Mouse (Mus musculus) urinary bladder, postnatal 14 days (tissue): Measurements from ENCODE around the gene Atrip.

ENCODE experiments used
- DNase-seq: peaks from one replicate; pipeline ENCODE4 v3.0.0; 2021; ENCODE audit warnings: low spot score

Gene Atrip

DNA sequence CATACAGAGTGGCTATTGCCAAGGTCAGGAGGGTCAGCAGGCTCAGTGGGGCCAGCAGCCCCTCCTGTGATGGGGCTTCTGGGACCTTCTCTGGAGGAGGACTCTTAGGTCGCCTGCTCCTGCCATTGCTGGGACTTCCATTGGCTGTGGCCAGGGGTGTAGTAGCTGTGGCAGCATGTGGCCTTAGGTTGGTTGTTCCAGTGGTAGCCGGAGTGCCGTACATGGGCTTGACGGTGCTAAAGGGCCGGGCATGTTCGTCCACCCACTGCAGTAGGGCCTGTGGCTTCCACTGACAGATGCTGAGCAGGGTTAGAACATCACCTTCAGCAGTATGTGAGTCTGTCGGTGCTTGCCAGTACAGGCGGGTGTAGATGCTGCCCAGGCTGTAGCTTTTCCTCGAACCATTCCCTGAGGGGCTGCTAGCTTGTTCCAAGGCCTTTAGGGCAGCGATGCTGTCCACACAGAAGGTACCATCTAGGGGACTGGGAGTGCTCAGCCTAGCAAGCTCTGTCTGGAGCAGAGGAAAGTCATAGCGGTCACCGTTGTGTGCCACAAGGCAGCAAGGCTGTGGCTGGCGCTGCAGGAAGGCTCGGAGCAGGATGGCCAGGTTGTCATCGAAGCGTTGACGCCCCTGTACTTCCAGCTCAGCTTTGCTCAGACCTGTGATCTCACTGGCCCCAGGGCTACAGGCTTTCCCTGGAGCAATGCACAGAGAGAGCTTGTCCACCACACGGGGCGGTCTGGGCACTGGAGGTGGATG lies 15.7 kb downstream of the Atrip start:
- DNase-seq, result no peak

DNA sequence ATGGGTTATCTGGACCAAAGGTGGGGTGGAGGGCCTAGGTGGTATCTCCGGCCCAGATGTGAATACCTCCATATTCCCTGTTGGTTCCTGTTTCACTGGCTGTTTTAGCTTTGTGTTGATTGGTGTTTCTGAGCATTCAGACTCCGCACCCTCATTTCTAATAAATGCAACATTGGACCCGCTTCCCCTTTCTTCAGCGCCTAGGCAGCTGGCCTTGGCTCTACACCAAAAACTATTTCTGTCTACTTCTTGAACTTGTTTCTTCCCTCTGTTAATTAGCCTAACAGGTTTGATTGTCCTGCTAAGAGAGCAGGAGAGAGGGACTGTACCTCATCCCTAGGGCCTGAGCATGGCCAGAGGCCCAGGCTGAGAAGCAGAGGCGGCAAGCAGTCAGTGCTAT lies 16.4 kb downstream of the Atrip start:
- DNase-seq, result no peak

DNA sequence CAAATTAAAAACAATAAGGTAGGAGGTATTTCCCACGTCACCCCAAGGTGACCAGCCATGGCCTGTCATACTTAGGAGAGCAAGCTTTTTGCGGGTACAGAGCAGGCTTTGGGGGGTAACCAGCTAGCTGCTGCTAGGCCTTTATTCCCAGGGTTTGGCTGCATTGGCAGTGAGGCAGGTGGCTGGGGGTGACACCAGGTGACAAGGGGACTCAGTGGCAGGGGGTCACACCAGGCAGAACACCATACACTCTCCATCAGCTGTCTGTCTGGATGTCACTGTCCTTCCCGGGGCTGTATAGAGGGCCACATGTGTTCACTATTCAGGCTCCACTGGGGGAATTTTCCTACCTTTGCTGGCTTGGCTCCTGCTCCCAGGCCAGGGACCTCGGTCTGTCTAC lies 17.0 kb downstream of the Atrip start:
- no peak for DNase-seq

DNA sequence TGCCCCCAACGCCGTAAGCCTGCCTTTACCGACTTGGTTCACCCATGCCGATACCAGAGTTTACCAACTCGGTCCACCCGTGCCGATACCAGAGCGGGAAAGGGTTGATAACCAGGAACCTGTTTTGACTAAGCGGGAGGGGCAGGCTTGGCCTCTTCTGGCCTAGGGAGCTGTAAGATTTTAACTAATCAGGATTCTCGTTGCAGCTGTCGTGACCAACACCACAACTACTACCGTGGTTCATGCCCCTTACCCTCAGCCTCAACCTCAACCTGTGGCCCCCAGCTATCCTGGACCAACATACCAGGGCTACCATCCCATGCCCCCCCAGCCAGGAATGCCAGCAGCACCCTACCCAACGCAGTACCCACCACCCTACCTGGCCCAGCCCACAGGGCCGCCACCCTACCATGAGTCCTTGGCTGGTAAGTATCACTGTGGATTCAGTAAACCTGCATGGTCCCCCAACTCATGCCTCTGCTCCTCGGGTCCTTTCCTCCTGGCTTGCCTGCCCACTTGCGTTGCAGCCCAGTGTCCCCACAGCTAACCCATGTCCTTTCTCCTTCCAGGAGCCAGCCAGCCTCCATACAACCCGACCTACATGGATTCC lies 17.7 kb downstream of the Atrip start:
- DNase-seq, result no peak

DNA sequence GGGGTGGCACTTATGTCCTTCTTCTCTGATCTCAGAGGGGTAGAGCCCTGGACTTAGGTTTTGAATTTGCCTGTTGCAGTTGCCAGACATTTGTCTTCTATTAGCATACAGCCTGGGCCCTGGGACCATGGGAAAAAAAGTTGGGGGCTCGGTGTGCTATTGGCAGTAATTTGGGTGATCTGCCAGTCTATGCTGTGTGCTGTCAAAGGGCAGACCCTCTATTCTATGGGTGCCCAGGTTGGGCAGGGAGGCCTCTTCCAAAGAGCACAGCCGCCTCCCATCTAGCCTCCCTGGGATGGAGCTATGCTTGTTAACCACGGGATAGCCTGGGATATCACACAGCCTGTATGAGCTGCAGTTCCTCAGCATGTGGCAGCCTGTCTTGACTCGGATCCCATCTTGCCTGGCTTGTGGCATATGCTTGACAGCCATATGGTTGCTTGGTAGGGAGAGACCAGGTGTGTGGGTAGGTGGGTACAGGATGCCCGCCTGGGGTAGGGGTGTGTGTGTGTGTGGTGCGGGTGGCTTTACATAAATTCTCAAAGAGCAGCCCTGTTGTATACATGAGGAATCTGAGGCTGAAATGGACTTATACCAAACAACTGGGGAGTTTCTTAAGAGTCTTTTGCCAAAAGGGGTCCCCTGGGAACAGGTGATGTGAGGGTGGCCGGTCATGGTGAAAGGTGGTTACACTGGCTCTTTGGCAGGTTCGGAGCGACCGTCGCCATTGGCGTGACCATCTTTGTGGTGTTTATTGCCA lies 18.5 kb downstream of the Atrip start:
- DNase-seq, result no peak

DNA sequence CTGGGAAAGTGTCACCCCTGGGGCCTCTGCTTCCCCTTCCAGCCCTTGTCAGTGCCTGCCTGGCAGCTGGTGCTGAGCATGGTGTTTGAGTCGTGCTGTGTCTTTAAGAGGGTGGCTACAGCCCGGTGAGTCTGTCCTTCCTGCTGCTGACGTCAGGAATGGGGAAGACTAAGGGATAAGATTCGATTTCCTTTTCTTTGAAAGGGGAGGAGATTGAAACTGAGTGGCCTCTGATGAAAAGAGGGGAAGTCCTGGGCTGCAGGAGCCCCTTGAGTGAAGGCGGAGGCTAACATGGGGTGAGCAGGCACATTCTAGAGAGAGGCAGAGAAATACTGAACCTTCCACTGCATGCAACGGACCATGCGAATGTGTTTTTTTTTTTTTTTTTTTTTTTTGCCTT lies 19.2 kb downstream of the Atrip start:
- peak; percentile 70 for DNase-seq

DNA sequence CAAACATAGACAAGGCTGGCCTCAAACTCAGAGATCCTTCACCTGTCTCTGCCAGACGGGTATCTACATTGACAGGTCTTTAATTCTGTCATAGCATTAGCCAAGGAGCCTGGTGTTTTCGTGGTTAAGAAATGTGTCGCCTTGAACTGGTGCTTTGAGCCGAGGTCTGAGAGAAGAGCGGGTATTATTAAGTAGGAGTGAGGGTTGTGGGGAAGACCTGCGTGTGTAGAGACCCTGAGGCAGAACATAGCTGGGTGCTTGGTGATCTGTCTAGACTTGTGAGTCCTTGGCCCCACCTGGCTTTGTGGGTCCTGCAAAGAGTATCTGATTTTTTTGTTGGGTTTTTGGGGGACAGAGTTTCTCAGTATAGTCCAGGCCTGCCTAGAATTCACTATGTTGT lies 20.1 kb downstream of the Atrip start:
- DNase-seq, result no peak

DNA sequence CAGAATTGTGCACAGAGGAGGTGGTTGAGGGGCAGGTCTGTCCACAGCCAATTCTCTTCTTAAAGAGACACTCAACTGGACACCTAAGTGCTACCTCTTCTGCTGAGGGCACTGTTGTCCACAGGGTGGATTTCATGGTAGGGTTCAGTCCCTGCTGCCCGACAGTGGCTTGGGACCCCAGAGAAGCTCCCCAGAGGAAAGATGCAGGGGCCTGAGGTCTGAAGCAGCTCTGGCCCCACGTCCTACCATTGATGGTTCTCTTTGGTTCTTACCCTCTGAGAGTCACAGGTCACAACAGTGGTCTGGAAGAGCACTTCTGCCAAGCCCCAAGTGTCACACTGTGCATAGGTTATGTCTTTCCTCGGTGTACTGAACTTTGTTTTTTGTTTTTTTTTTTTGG lies 20.6 kb downstream of the Atrip start:
- DNase-seq, result no peak

DNA sequence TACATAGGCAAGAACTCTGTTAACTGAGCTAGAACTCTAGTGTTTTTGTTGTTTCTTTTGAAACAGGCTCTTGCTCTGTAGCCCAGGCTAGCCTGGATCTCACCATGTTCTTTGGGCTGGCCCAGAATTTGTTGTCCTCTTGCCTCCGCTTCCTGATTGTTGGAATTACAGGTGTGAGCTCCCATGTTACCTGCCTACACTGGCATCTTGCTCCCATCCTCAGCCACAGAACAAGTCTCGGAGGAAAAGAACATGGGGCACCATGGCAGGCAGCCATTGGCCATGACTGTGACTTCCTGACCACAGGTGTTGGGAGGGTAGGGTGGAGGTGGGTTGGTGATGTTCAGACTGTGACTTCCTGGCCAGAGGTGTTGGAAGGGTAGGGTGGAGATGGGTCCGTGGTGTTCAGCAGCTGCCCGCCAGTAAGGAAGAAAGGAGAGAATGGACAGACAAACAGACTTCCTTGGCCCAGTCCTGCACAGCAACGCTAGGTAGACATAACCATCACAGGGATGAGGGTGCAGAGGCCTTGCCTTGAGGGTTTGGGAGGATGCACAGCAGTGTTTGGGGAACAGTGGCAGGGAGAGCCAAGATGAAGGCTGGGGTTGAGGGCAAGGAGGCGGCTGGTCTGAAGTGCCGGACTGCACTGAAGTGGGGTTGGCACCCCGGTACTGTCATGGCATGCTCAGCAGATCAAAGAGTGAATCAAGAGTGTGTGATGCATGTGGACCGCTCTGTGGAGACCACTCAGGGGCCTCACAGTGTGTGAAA lies 21.2 kb downstream of the Atrip start:
- no peak for DNase-seq

DNA sequence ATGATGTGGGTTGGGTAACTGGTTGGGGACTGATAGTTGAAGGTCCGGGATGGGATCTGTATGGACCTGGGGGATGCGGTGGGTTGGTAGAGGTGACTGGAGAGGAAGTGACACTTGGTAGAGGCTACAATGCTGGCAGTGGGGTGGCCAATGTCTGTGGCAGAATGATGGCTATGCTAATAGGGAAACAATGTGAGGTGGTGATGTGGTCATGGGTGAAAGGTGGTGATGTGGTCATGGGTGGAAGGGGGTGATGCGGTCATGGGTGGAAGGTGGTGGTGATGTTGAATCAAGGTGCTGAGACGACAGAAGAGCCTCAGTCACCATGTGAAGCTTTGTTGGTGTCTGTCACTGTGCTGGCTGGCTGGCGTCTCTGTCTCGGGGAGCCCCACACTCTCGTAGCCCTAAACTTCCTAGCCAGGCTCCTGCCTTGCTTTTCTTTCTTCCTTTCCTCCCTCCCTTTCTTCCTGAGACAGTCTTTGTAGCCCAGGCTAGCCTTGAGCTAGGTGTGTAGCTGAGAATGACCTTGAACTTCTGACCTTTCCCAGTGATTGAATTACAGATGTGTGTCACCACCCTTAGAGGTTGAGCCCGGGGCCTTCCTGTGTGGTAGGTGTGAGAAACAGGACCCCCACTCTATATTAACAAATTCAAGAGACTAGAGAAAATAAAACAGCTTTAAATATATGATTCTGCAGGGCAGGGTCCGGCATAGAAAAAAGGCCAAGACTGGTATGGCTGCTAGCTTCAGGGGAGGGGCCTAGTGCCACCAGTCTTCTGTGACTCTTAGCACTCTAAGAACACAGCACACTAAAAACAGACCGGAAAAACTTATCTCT lies 22.1 kb downstream of the Atrip start:
- DNase-seq, result no peak

DNA sequence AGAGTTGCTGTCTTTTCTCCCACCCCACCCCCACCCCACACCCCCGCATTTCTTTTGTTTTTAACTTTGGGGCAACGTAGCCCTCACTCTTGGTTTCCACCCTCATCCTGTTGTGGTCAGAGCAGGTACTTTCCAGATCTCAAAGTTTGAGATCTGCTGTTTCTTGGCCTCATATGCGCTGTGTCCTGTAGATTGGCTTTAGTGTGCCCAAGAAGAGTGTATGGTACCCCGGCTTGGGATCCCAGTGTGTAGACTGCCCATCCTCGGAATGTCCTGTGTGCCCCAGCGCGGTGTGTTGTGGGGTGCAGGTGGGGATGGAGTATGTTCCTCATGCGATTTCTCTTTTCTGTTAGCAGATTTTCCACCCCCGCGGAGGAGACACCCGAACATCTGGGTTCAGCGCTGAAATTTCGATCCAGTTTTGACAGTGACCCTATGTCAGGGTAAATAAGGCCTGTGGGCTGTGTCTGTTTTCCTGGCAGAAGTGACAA lies 22.9 kb downstream of the Atrip start:
- no peak for DNase-seq

DNA sequence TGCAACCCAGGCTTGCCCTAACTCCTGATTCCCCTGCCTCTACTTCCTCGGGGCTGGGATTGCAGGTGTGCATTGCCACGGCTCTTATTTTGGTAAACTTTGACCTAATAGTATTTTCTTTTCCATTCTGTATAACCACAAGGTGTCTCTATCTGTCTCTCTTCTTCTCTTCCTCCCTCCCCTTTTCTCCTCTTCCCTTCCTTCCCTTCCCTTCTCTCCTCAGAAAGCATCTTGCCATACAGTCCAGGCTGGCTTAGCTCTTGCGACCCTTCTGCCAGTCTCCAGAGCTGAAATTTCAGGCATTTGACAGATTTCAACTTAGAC lies 23.3 kb downstream of the Atrip start:
- DNase-seq, result no peak

DNA sequence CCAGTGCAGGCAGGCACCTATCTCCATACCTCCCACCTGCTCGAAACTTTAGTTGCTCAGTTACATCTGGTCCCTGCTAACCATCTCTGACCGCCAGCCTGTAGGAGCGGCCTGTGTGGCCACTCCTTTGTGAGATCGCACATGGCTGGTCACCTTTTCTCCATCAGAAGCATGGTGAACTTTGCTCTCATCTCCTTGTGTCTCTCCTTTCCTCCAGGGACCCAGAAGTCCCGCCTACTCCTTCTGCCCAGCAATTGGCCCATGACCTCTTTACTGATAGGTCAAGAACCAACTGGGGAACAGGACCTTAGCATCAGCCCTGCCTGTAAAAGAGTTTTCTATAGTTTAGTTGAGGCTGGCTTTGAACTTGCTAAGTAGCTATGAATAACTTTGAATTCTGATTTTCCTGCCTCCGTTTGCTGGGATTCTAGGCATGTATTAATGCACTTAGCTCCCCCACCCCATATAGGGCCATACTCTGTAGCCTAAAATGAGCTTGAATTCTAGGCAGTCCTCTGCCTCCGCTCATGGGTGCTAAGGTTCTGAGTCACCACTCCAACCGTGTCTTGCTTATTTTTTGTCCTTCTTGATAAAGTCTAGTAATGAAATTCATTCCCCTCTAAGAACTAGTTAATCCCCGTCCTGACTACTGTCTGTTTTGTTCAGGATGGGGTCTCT lies 23.8 kb downstream of the Atrip start:
- no peak for DNase-seq

DNA sequence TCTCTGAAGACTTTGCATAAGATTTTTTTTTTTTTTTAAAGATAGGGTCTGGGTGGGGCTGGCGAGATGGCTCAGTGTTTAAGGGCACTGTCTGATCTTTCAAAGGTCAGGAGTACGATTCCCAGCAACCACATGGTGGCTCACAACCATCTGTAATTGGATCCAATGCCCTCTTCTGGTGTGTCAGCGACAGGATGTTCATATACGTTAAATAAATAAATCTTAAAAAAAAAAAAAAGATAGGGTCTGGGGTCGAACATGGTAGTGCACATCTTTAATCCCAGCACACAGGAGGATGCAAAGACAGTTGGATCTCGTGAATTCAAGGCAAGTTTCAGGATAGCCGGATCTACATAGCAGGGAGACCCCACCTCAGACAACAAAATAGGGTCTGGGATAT lies 24.6 kb downstream of the Atrip start:
- DNase-seq, result no peak

DNA sequence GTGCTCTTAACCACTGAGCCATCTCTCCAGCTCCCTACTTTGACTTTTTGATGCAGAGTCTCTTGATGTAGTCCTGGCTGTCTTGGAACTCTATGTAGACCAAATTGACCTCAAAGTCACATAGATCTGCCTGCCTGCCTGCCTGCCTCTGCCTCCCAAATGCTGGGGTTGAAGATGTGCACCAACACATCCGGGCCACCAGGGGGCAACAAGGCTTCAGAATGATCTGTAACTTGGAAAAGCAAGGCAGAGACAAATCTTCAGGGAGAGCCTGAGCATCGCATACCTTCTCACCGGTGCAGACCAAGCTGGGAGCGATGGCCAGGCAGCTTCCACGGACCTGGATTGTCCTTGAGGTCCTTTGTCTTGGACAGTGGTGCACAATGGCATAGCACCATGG lies 27.6 kb downstream of the Atrip start:
- DNase-seq, result no peak

DNA sequence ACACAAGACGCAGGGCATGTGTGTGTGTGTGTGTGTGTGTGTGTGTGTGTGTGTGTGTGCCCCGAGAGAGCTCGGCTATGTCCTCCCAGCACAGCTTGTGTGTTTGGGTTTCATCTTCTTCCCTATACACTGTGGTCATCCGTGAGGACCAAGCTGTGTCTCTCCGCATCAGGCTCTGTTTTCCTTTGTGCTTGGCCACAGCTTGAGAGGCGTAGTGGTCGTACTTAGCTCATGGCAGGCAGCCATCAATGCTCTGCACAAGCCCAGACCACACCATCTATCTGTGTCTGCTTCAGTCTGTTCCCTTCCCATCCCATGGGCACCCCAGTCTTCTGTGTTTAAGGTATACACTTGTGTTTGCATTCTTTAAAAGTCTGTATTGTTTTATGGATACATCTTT lies 32.6 kb downstream of the Atrip start:
- no peak for DNase-seq

DNA sequence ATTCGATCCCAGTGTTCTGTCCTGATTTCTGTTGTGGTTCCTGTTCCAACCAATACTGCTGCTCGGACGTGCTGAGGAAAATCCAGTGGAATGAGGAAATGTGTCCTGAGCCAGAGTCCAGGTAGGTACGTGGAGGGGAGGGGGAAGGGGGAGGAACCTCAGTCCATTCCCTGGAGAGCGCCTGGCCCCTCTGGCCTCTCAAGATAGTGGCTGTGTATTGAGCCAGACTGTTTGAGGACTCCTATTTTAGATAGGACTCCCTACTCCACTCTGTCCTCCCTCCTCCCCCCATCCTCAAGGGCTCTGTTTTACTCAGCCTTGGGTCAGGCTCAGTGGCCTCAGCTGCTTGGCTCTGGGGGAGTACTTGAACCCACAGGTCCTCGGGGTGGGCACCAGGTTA lies 33.0 kb downstream of the Atrip start:
- no peak for DNase-seq

DNA sequence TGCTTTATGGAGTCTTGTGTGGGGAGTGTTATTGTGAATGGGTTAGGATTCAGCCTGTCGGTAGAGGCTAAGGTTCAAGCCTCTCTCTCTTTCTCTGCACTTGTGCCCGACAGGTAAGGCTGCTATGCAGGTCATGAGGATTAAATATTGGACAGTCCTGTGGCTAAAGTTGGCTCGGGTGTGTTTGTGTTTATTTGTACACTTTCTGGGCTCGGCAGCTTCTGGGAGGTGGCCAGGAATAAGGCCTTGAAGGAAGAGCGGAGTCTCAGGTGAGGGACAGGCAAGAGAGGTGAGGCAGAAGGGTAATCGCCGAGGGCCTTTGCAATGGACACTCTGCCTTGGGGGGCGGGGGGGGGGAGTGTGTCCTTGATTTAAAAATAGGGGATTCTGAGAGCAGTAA lies 33.7 kb downstream of the Atrip start:
- DNase-seq, result no peak

DNA sequence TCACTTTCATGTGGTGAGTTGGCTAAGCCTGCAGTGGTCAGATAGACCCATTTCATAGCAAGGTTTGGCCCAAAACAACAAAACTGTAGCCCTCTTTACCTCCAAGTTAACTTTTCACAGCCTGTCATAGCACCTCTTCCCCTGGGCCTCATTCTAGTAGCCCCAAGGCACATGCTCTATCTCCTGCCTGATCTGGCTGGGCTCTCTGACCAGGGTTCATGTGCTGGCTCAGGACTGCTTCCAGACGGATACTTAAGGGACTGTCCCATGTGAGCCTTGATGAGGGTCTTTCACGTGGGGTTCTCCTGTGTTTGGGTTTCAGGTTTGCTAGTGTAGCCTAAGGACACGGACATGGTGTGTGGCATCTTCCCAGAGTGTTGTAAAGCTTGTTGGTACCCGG lies 34.2 kb downstream of the Atrip start:
- no peak for DNase-seq

DNA sequence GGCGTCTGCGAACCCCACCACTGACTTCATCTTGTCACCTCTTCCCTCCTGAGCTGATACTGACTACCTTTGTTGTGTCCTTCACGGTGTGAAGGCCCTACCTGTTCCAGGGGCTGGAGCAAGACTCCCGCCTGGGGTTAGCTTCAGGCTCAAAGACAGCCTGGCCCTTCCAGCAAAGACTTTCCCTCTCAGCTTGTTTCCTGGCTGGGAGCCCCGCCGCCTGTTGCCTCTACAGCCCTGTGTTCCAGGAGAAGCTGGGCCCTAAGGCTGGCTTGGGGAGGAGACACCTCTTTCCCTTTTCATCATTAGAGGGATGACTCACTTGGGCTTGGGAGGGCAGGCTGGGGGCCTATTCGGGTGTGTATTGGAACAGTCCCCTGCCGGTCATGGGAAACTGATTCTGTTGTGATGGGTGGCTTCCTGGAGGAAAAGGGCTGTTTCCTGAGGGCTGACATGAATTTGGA lies 35.0 kb downstream of the Atrip start:
- DNase-seq, result peak; percentile 62
